Mouse (Mus musculus): Measurements from ENCODE around the gene Emc10. TPM values are rescaled to one million over a fixed set of nuclear protein-coding genes. Genes with fewer than 3 reads are reported as not detected.

Gene Emc10
- total and polyA plus RNA-seq, 3 experiments, result 91.4 to 149 TPM; not detected in 1

DNA sequence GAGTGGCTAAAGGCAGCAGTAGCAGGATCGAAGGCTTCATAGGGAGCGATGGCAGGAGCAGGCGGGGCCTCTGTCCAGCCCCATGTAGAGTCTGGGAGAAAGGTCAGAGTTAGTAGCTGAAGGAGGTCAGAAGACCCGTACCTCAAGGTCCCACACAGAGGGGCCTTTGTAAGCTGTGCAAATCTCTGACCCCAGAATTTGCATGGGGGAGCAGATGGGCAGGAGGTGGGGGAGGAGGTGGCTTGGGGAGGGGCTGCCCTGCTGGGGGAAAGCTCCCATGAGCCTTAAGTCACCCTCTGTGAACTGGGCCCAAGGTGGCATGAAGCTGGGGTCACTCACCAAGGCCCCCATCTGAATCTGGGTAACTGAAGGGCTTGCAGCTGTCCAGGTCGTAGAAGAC is 33.2 kb upstream of the Emc10 start:
- DNase-seq (ENCODE audit: low read depth, low spot score), result no peak
- Histone ChIP-seq H3K4me3 (ENCODE audit: control insufficient read depth in 1 of 2, insufficient read depth in 1 of 2, low read depth in 2 of 2, low read length in 2 of 2) (no peak overlapping the region), H3K4me1 (ENCODE audit: control insufficient read depth in 1 of 2, insufficient read depth in 2 of 2, low read length in 2 of 2) (peaks cover 0 to 6% of the 10 kb centered on the region in 2 experiments; a peak in 2 of 4 replicates), H3K27me3 (ENCODE audit: control insufficient read depth in 1 of 2, insufficient read depth in 2 of 2, low read length in 2 of 2) (no peaks in the 10 kb centered on the region; a peak in 1 of 4 replicates), H3K27ac (ENCODE audit: control insufficient read depth, low read depth, low read length) (no peak overlapping the region), H3K79me2 (ENCODE audit: control insufficient read depth, insufficient read depth, low read length, poor library complexity) (no peaks in the 10 kb centered on the region; the same call in 1 of the 2 replicates), H3K9me3 (replicated peaks; ENCODE audit: insufficient read depth, low read length) (no peaks in the 10 kb centered on the region), H3K36me3 (ENCODE audit: control insufficient read depth in 1 of 2, insufficient read depth in 2 of 2, low read length in 2 of 2) (0 out of 4 replicates have a peak, but pooled peaks cover 0 to 2% of the 10 kb centered on the region in 2 experiments), H3K9ac (ENCODE audit: control insufficient read depth, low read depth, low read length, poor library complexity, severe bottlenecking) (no peak overlapping the region)
- TF ChIP-seq ETS1 (IDR thresholded peaks at IDR 0.05; ENCODE audit: low read depth, low read length), result no peak
- no peak for TF ChIP-seq ZC3H11A (IDR thresholded peaks at IDR 0.05; ENCODE audit: low read depth, low read length)
- no peak for TF ChIP-seq ZNF384 (IDR thresholded peaks at IDR 0.05; ENCODE audit: low read depth, low read length)

DNA sequence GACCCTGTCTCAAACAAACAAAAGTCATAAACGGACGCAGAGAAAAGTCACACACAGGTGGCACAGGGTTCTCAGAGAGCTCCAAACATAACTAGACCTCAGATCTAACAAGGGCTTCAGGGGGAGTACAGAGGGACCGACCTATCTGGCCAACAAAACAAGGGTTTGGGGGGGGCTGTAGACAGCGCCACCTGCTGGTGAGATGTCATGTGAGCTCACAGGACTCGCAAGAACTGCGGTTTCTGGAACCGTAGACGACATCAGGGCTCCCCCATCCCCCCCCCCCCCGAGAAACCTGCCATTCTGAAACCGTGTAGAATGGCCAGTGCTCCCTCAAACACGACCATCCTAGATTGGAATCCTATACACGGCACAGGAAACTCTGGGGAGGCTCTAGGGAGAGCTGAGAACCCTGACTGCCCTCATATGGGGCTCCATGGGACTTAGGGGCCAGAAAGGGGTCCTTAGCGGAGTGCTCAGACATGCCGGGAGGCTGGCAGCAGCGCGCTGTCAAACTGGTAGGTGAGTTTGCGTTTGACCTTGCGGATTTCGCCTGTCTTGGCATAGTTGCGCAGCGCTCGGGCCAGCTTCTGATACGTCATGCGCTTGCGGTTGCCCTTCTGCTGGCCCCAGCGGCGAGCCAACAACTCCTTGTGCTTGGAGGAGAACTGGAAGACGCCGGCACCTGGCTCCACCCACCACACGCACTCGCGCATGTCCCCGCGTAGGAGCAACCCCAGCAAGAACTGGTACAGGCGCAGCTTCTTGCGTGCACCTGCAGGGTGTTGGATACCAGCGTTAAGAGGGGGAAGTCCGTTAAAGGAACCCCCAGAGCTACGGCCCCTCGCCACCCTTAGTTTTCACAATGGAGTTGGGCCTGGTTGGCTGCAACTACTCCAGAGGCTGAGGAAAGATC is 31.4 kb upstream of the Emc10 start:
- H3K4me1 ChIP-seq (ENCODE audit: control insufficient read depth in 1 of 2, insufficient read depth in 2 of 2, low read length in 2 of 2), result peaks cover 0 to 6% of the 10 kb centered on the region in 2 experiments; a peak in 2 of 4 replicates
- H3K9me3 ChIP-seq (replicated peaks; ENCODE audit: insufficient read depth, low read length), result no peaks in the 10 kb centered on the region
- H3K79me2 ChIP-seq (ENCODE audit: control insufficient read depth, insufficient read depth, low read length, poor library complexity), result no peaks in the 10 kb centered on the region; the same call in 1 of the 2 replicates
- peak overlapping the region; percentile 62 for H3K27ac ChIP-seq (ENCODE audit: control insufficient read depth, low read depth, low read length)
- H3K27me3 ChIP-seq (ENCODE audit: control insufficient read depth in 1 of 2, insufficient read depth in 2 of 2, low read length in 2 of 2), result peaks cover 0 to 1% of the 10 kb centered on the region in 2 experiments; a peak in 1 of 4 replicates
- peak; percentile 95 for DNase-seq (ENCODE audit: low read depth, low spot score)
- H3K4me3 ChIP-seq (ENCODE audit: control insufficient read depth in 1 of 2, insufficient read depth in 1 of 2, low read depth in 2 of 2, low read length in 2 of 2), result peak overlapping the region; percentile 59 to 69
- H3K36me3 ChIP-seq (ENCODE audit: control insufficient read depth in 1 of 2, insufficient read depth in 2 of 2, low read length in 2 of 2), result 0 out of 4 replicates have a peak, but pooled peaks cover 0 to 2% of the 10 kb centered on the region in 2 experiments
- H3K9ac ChIP-seq (ENCODE audit: control insufficient read depth, low read depth, low read length, poor library complexity, severe bottlenecking), result peak overlapping the region; percentile 79
- TF ChIP-seq POLR2AphosphoS2 (IDR thresholded peaks at IDR 0.05; ENCODE audit: low read length) (peak; percentile 82; the same call in 1 of the 2 replicates), HCFC1 (IDR thresholded peaks at IDR 0.05; ENCODE audit: low read depth, low read length) (no peak; the same call in 1 of the 2 replicates), ELF1 (IDR thresholded peaks at IDR 0.05; ENCODE audit: low read depth, low read length) (no peak), RCOR1 (IDR thresholded peaks at IDR 0.05; ENCODE audit: low read depth, low read length) (no peak), ZC3H11A (IDR thresholded peaks at IDR 0.05; ENCODE audit: low read depth, low read length) (no peak), TCF12 (IDR thresholded peaks at IDR 0.05; ENCODE audit: low read depth, low read length) (peak; percentile 46), CHD2 (IDR thresholded peaks at IDR 0.05; ENCODE audit: low read length) (no peak), UBTF (IDR thresholded peaks at IDR 0.05; ENCODE audit: borderline replicate concordance, insufficient read depth, low read depth, low read length) (no peak), MEF2A (IDR thresholded peaks at IDR 0.05; ENCODE audit: extremely low read depth, insufficient replicate concordance, low read depth, low read length, poor library complexity, severe bottlenecking) (no peak), ZMIZ1 (IDR thresholded peaks at IDR 0.05; ENCODE audit: low read depth, low read length) (no peak; the same call in 1 of the 2 replicates), TAL1 (IDR thresholded peaks at IDR 0.05; ENCODE audit: low read length) (no peak), USF2 (IDR thresholded peaks at IDR 0.05; ENCODE audit: borderline replicate concordance in 1 of 2, insufficient read depth in 1 of 2, low read depth in 1 of 2, low read length in 2 of 2) (no peak), JUND (IDR thresholded peaks at IDR 0.05; ENCODE audit: low read depth, low read length) (no peak), TBP (IDR thresholded peaks at IDR 0.05; ENCODE audit: low read depth, low read length) (peak; percentile 43; the same call in 1 of the 2 replicates), CHD1 (IDR thresholded peaks at IDR 0.05; ENCODE audit: low read depth, low read length) (no peak), SMC3 (IDR thresholded peaks at IDR 0.05; ENCODE audit: low read depth, low read length) (peak; percentile 64), ETS1 (IDR thresholded peaks at IDR 0.05; ENCODE audit: low read depth, low read length) (no peak; the same call in 1 of the 2 replicates), MYC (IDR thresholded peaks at IDR 0.05; ENCODE audit: low read depth, low read length) (no peak; the same call in 1 of the 2 replicates), KAT2A (conservative IDR thresholded peaks at IDR 0.05; ENCODE audit: low read depth, low read length) (no peak), MAZ (IDR thresholded peaks at IDR 0.05; ENCODE audit: low read depth, low read length) (peak; percentile 88), NELFE (IDR thresholded peaks at IDR 0.05; ENCODE audit: low read depth, low read length) (peak; percentile 81), MXI1 (IDR thresholded peaks at IDR 0.05; ENCODE audit: low read depth, low read length) (peak; percentile 71), POLR2A (IDR thresholded peaks at IDR 0.05; ENCODE audit: control insufficient read depth in 1 of 2, insufficient read depth in 1 of 2, low read depth in 1 of 2, low read length in 2 of 2, poor library complexity in 1 of 2) (peak; percentile 73 to 80), EP300 (IDR thresholded peaks at IDR 0.05; ENCODE audit: low read depth in 1 of 2, low read length in 2 of 2) (no peak), USF1 (IDR thresholded peaks at IDR 0.05; ENCODE audit: low read depth, low read length) (peak; percentile 68; the same call in 1 of the 2 replicates), MAX (IDR thresholded peaks at IDR 0.05; ENCODE audit: low read length) (no peak; the same call in none of the 2 replicates), GATA1 (IDR thresholded peaks at IDR 0.05; ENCODE audit: low read depth, low read length) (no peak)
